Mouse (Mus musculus) sigmoid colon, adult 10 weeks (tissue): ENCODE measurements around the gene Lix1. TPM values are rescaled to one million over a fixed set of nuclear protein-coding genes. Genes with fewer than 3 reads are reported as not detected.

Experiments
- polyA plus RNA-seq: library from polyadenylated mRNA; stranded (reverse); fragments of 350-450 nt; fragmentation: Illumina TruSeq; extraction: RNeasy Lipid Tissue Mini Kit (QIAGEN cat#74804); gene quantifications from one replicate; pipeline ENCODE4 v1.2.3, GENCODE M21; 2014; ENCODE audit warnings: low read depth, low replicate concordance

The Lix1 gene
- 9.2 TPM for polyA plus RNA-seq

GRCm38 (mm10) chr17:17402222-17403004, at the start of gene Lix1:
TSS of gene Lix1 (plus strand) at chr17:17402672.

GRCm38 (mm10) chr17:17373918-17374910, 28.3 kb upstream of the Lix1 start, which contains the start of gene Riok2:
TSS of gene Riok2 (plus strand) at chr17:17374309.

Other genes with a start within 250 kb of the Lix1 start
- 81.4 TPM for gene Riok2, start 28.4 kb upstream of the Lix1 start, polyA plus RNA-seq
- 123 TPM for gene Lnpep, start 222.4 kb downstream of the Lix1 start, polyA plus RNA-seq